Mouse (Mus musculus): ENCODE measurements at regions not wholly inside any gene's neighbourhood (a gene's known extent, or its start where the extent isn't known, plus 50 kb on each side); places are given as distances from the start of the nearest gene placed in this dataset.

DNA sequence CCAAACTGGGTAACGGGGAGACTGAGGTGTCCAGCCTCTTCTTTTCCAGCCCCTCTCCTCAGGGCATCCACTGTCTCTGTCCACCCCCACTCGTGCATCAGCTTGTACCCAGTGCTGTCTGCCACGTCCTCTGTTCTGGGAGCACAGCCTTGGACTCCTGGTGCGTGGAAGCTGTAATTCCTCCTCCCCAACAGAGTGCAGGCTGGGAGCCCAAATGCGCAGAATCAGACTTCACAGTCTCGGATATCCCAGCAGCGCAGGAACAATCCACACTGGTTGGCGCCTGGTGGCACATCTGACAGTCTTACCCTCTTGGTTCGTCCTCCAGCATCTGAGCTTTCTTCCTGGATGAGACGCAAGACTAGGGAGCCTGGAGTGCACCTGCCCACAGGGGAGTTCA is 61.9 kb upstream of the Ipo5 start:
- no peak overlapping the region for H3ac ChIP-seq (ENCODE audit: control insufficient read depth, insufficient read length)
- TF ChIP-seq MYOD1 (IDR thresholded peaks at IDR 0.05; ENCODE audit: control insufficient read depth in 1 of 3, insufficient read length in 2 of 3, low read depth in 2 of 3), result no peak
- TF ChIP-seq POLR2A (IDR thresholded peaks at IDR 0.05; ENCODE audit: insufficient read length, low read depth), result no peak
- no peak for TF ChIP-seq E2F4 (IDR thresholded peaks at IDR 0.05; ENCODE audit: insufficient read depth)
- TF ChIP-seq REST (IDR thresholded peaks at IDR 0.05; ENCODE audit: insufficient read depth, insufficient read length), result no peak
- H3K4me3 ChIP-seq, result no peak overlapping the region
- H3K27me3 ChIP-seq (ENCODE audit: control insufficient read depth, insufficient read depth, insufficient read length), result no peaks in the 10 kb centered on the region
- no peaks in the 10 kb centered on the region for H3K79me2 ChIP-seq (ENCODE audit: control insufficient read depth, insufficient read depth)
- H3K4me2 ChIP-seq (ENCODE audit: low read depth), result no peak overlapping the region
- H3K36me3 ChIP-seq (ENCODE audit: control insufficient read depth, insufficient read depth), result no peaks in the 10 kb centered on the region

DNA sequence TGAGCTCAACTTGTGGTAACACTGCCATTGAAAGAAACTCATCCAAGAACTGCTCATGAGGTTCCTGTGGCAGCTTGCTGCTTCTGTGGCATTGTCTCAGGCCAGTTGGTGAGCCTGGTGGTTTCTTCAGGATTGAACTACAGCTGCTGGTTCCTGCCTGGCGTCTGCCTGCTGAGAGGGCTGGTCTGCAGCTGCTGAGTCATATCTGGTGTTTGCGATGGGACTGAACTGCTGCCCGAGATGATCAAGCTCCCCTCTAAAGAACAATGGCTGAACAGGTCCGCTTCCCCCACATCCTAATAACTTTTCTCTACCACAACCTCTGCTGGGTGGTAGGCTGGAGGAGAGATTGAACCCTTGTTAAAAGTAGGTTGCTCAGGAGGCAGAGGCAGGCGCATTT is 57.4 kb upstream of the Ipo5 start:
- Histone ChIP-seq H3K36me3 (ENCODE audit: control insufficient read depth, insufficient read depth) (no peaks in the 10 kb centered on the region), H3K4me2 (ENCODE audit: low read depth) (no peak overlapping the region), H3K79me2 (ENCODE audit: control insufficient read depth, insufficient read depth) (no peaks in the 10 kb centered on the region), H3K4me3 (no peak overlapping the region), H3K27me3 (ENCODE audit: control insufficient read depth, insufficient read depth, insufficient read length) (no peaks in the 10 kb centered on the region), H3ac (ENCODE audit: control insufficient read depth, insufficient read length) (no peak overlapping the region)
- peak in 2 of 3 experiments; percentile 62 to 63 for TF ChIP-seq MYOD1 (IDR thresholded peaks at IDR 0.05; ENCODE audit: control insufficient read depth in 1 of 3, insufficient read length in 2 of 3, low read depth in 2 of 3)
- TF ChIP-seq REST (IDR thresholded peaks at IDR 0.05; ENCODE audit: insufficient read depth, insufficient read length), result no peak
- TF ChIP-seq MYOG (IDR thresholded peaks at IDR 0.05; ENCODE audit: control insufficient read depth in 1 of 3, insufficient read depth in 1 of 3, insufficient read length in 2 of 3, low read depth in 2 of 3), result peak; percentile 37 to 69 (median 43)

DNA sequence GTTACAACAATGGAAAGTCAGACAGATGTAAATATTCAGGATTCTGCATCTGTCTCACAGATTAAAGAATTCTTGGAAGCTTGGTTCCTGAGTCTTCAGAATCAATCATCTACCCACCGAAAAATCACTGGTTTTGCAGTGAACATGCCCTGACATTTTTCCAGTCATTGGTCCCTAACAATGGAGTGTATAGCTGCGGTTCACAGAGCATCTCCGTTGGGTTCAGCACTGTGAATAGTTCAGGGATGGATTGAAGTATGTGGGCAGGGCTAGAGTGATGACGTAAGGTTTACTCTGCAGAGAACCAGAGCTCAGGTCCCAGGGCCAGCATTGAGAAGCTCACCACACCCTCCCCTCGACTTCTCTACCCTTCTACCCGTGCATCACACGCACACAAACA is 56.5 kb upstream of the Ipo5 start:
- TF ChIP-seq TCF3 (IDR thresholded peaks at IDR 0.05; ENCODE audit: insufficient read length, low read depth) (no peak), E2F4 (IDR thresholded peaks at IDR 0.05; ENCODE audit: insufficient read depth) (no peak), POLR2AphosphoS2 (IDR thresholded peaks at IDR 0.05; ENCODE audit: insufficient read length, low read depth) (no peak), CEBPB (IDR thresholded peaks at IDR 0.05; ENCODE audit: insufficient read depth, poor library complexity, severe bottlenecking) (no peak), MYOG (IDR thresholded peaks at IDR 0.05; ENCODE audit: control insufficient read depth in 1 of 3, insufficient read depth in 1 of 3, insufficient read length in 2 of 3, low read depth in 2 of 3) (no peak), REST (IDR thresholded peaks at IDR 0.05; ENCODE audit: insufficient read depth, insufficient read length) (no peak), MYOD1 (IDR thresholded peaks at IDR 0.05; ENCODE audit: control insufficient read depth in 1 of 3, insufficient read length in 2 of 3, low read depth in 2 of 3) (no peak), MAX (IDR thresholded peaks at IDR 0.05; ENCODE audit: low read depth) (no peak), SRF (IDR thresholded peaks at IDR 0.05; ENCODE audit: control insufficient read depth, insufficient read length, low read depth) (no peak), TCF12 (IDR thresholded peaks at IDR 0.05; ENCODE audit: insufficient read depth, poor library complexity, severe bottlenecking) (no peak), POLR2A (IDR thresholded peaks at IDR 0.05; ENCODE audit: insufficient read length, low read depth) (no peak)
- Histone ChIP-seq H3K36me3 (ENCODE audit: control insufficient read depth, insufficient read depth) (no peaks in the 10 kb centered on the region), H3K79me2 (ENCODE audit: control insufficient read depth, insufficient read depth) (no peaks in the 10 kb centered on the region), H3ac (ENCODE audit: control insufficient read depth, insufficient read length) (no peak overlapping the region), H3K4me2 (ENCODE audit: low read depth) (no peak overlapping the region), H3K27me3 (ENCODE audit: control insufficient read depth, insufficient read depth, insufficient read length) (no peaks in the 10 kb centered on the region), H3K4me3 (no peak overlapping the region)

DNA sequence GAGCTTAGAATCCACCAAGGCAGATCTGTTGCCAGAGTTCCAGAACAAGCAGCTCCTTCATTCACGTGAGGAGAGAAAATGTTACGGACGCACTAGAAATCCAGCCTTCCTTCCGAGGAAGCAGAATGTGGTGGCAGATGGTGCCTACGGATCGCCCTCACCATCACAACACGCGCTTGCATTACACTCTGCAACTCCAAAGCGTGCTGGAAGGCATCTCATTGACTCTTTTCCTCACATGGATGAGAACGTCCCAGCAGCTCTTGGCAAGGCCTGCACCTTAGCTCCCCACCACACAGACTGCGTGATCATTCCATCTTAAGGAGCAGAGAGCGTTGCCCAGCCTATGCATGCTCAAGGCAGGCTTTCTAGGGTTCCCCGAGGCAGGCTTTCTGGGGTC is 55.8 kb upstream of the Ipo5 start:
- TF ChIP-seq TCF12 (IDR thresholded peaks at IDR 0.05; ENCODE audit: insufficient read depth, poor library complexity, severe bottlenecking) (no peak), TCF3 (IDR thresholded peaks at IDR 0.05; ENCODE audit: insufficient read length, low read depth) (no peak), POLR2A (IDR thresholded peaks at IDR 0.05; ENCODE audit: insufficient read length, low read depth) (no peak), SRF (IDR thresholded peaks at IDR 0.05; ENCODE audit: control insufficient read depth, insufficient read length, low read depth) (no peak), E2F4 (IDR thresholded peaks at IDR 0.05; ENCODE audit: insufficient read depth) (no peak), REST (IDR thresholded peaks at IDR 0.05; ENCODE audit: insufficient read depth, insufficient read length) (no peak), POLR2AphosphoS2 (IDR thresholded peaks at IDR 0.05; ENCODE audit: insufficient read length, low read depth) (no peak), MYOG (IDR thresholded peaks at IDR 0.05; ENCODE audit: control insufficient read depth in 1 of 3, insufficient read depth in 1 of 3, insufficient read length in 2 of 3, low read depth in 2 of 3) (no peak)
- H3K4me2 ChIP-seq (ENCODE audit: low read depth), result no peak overlapping the region
- no peak overlapping the region for H3ac ChIP-seq (ENCODE audit: control insufficient read depth, insufficient read length)
- H3K27me3 ChIP-seq (ENCODE audit: control insufficient read depth, insufficient read depth, insufficient read length), result no peaks in the 10 kb centered on the region
- H3K4me3 ChIP-seq, result no peak overlapping the region
- H3K79me2 ChIP-seq (ENCODE audit: control insufficient read depth, insufficient read depth), result no peaks in the 10 kb centered on the region
- no peaks in the 10 kb centered on the region for H3K36me3 ChIP-seq (ENCODE audit: control insufficient read depth, insufficient read depth)
